Mouse (Mus musculus) G1E (cell line): Measurements from ENCODE around the gene Ube2l3. TPM values are rescaled to one million over a fixed set of nuclear protein-coding genes. Genes with fewer than 3 reads are reported as not detected.

Source experiments
- ATAC-seq: 2 replicates; pipeline ENCODE4 v1.8.0; 2016; ENCODE audit warnings: mild to moderate bottlenecking; ENCODE audit not compliant: insufficient number of reproducible peaks, poor library complexity, low FRiP score, severe bottlenecking; ENCODE audit errors: extremely low read depth
- DNase-seq: peaks from one replicate; pipeline ENCODE4 v3.0.0; 2012; ENCODE audit warnings: low spot score
- H3K27me3 ChIP-seq: 2 replicates; pipeline ENCODE4 v1.6.1; 2012; ENCODE audit warnings: mild to moderate bottlenecking, low read length, inconsistent platforms; ENCODE audit not compliant: insufficient read depth
- H3K36me3 ChIP-seq: replicated peaks from 2 replicates; pipeline ENCODE3; 2012; ENCODE audit warnings: mild to moderate bottlenecking, inconsistent platforms
- H3K4me1 ChIP-seq: 2 replicates; pipeline ENCODE4 v1.6.1; 2012; ENCODE audit warnings: low read depth, low read length, inconsistent platforms, mixed read lengths; ENCODE audit not compliant: insufficient read depth
- H3K4me3 ChIP-seq: 2 replicates; pipeline ENCODE4 v1.5.1; 2012; ENCODE audit warnings: low read depth, mild to moderate bottlenecking, inconsistent platforms, low read length, moderate library complexity, mixed read lengths
- H3K9me3 ChIP-seq: replicated peaks from 2 replicates; pipeline ENCODE4 v1.6.1; 2012; ENCODE audit warnings: inconsistent platforms
- CTCF ChIP-seq: IDR thresholded peaks from 2 replicates; pipeline ENCODE4 v1.5.1; 2012; ENCODE audit warnings: low read depth, low read length, inconsistent platforms, mixed read lengths
- GATA1 ChIP-seq: IDR thresholded peaks from 2 replicates; pipeline ENCODE4 v1.6.1; 2012; ENCODE audit warnings: borderline replicate concordance, low read length, inconsistent platforms, mixed read lengths
- GATA2 ChIP-seq: IDR thresholded peaks from 2 replicates; pipeline ENCODE4 v1.6.1; 2012; ENCODE audit warnings: low read depth, low read length, inconsistent platforms, borderline replicate concordance
- POLR2AphosphoS5 ChIP-seq: IDR thresholded peaks from 2 replicates; pipeline ENCODE4 v1.6.1; 2012; ENCODE audit warnings: low read depth, low read length, inconsistent platforms; ENCODE audit not compliant: insufficient replicate concordance
- TAL1 ChIP-seq: conservative IDR thresholded peaks from 2 replicates; pipeline ENCODE4 v1.6.1; 2012; ENCODE audit warnings: low read depth, low read length, inconsistent platforms, mixed read lengths
- polyA plus RNA-seq: library from polyadenylated mRNA; stranded (reverse); fragments of >175 nt; gene quantifications from 2 replicates; pipeline ENCODE4 v1.2.3, GENCODE M21; 2012
- total RNA-seq, 2 experiments: library from RNA; stranded (forward) in 1 of 2; stranded (reverse) in 1 of 2; fragments of 200-1000 nt in 1 of 2; fragments of >200 nt in 1 of 2; fragmentation: Nextera tagmentation in 1 of 2; gene quantifications; 2 replicates each; pipeline ENCODE4 v1.2.3; 2014 to 2017

Ube2l3 gene
- total and polyA plus RNA-seq, 3 experiments = 96.3 to 356 (median 176) TPM

GRCm38 (mm10) chr16:17124871-17125520 is 77.5 kb downstream of the Ube2l3 start, which contains the start of gene 2610318N02Rik:
Gene 2610318N02Rik (minus strand): TSS chr16:17125167.
- Histone ChIP-seq H3K4me3 (peak within 1 kb of the TSS; percentile 68), H3K36me3 (peaks cover 44% of the 10 kb centered on the region), H3K9me3 (no peaks in the 10 kb centered on the region), H3K27me3 (peaks cover 12% of the 10 kb centered on the region), H3K4me1 (peaks cover 14% of the 10 kb centered on the region)
- DNase-seq (peak; percentile 83), ATAC-seq (peak; percentile 86)
- no peak for TF ChIP-seq TAL1
- TF ChIP-seq POLR2AphosphoS5 = no peak
- TF ChIP-seq GATA2 = no peak
- TF ChIP-seq CTCF = no peak
- TF ChIP-seq GATA1 = no peak

- H3K36me3 ChIP-seq = peaks cover 44% of the 10 kb centered on the region
- ATAC-seq = no peak
- peak; percentile 9 for DNase-seq
These were observed 78.2 kb downstream of the Ube2l3 start for GRCm38 (mm10) chr16:17124119-17124870.

GRCm38 (mm10) chr16:17121569-17121968 is 80.9 kb downstream of the Ube2l3 start:
- ATAC-seq = no peak
- H3K36me3 ChIP-seq = peaks cover 68% of the 10 kb centered on the region

More at GRCm38 (mm10) chr16:17124119-17124870, 78.2 kb downstream of the Ube2l3 start:
- peaks cover 14% of the 10 kb centered on the region for H3K4me1 ChIP-seq
- H3K9me3 ChIP-seq = no peaks in the 10 kb centered on the region
- H3K4me3 ChIP-seq = peak overlapping the region; percentile 68
- peaks cover 12% of the 10 kb centered on the region for H3K27me3 ChIP-seq
- TF ChIP-seq POLR2AphosphoS5 (no peak), CTCF (no peak), TAL1 (no peak), GATA2 (no peak), GATA1 (no peak)

GRCm38 (mm10) chr16:17117309-17117799 is 85.1 kb downstream of the Ube2l3 start:
- Histone ChIP-seq H3K4me1 (peaks cover 2% of the 10 kb centered on the region; the same call in 1 of the 2 replicates), H3K9me3 (no peaks in the 10 kb centered on the region), H3K4me3 (no peak overlapping the region), H3K36me3 (peaks cover 83% of the 10 kb centered on the region), H3K27me3 (peaks cover 8% of the 10 kb centered on the region)
- ATAC-seq (no peak), DNase-seq (no peak)
- TF ChIP-seq TAL1 = no peak
- TF ChIP-seq GATA1 = no peak
- TF ChIP-seq GATA2 = no peak
- no peak for TF ChIP-seq POLR2AphosphoS5
- no peak for TF ChIP-seq CTCF

More at GRCm38 (mm10) chr16:17121569-17121968, 80.9 kb downstream of the Ube2l3 start:
- H3K4me1 ChIP-seq = peaks cover 16% of the 10 kb centered on the region
- TF ChIP-seq TAL1 (no peak), POLR2AphosphoS5 (no peak), CTCF (no peak), GATA1 (no peak), GATA2 (no peak)
- H3K27me3 ChIP-seq = peaks cover 17% of the 10 kb centered on the region
- no peak for DNase-seq
- no peak overlapping the region for H3K4me3 ChIP-seq
- no peaks in the 10 kb centered on the region for H3K9me3 ChIP-seq

- ATAC-seq = peak; percentile 79
- H3K36me3 ChIP-seq = peaks cover 57% of the 10 kb centered on the region
- no peaks in the 10 kb centered on the region for H3K27me3 ChIP-seq
- peak within 1 kb of the TSS; percentile 96 for H3K4me3 ChIP-seq
- H3K9me3 ChIP-seq = no peaks in the 10 kb centered on the region
- DNase-seq = peak; percentile 70
- H3K4me1 ChIP-seq = peaks cover 21% of the 10 kb centered on the region
- TF ChIP-seq TAL1 (no peak), GATA2 (no peak), CTCF (no peak), GATA1 (no peak), POLR2AphosphoS5 (no peak)
These were observed 91.4 kb downstream of the Ube2l3 start, which contains the start of gene Ppil2 for GRCm38 (mm10) chr16:17110771-17111743. Gene Ppil2 (minus strand): TSS chr16:17111257.
